Mouse (Mus musculus) heart, postnatal 0 days (tissue): Measurements from ENCODE around the gene Pde7b.

ENCODE experiments used
- CTCF ChIP-seq: IDR thresholded peaks from 2 replicates; pipeline ENCODE4 v1.5.1; 2016; ENCODE audit warnings: antibody characterized with exemption, control low read depth, low read depth
- EP300 ChIP-seq: IDR thresholded peaks from 2 replicates; pipeline ENCODE4 v1.6.1; 2016; ENCODE audit warnings: antibody characterized with exemption, low read depth

DNA sequence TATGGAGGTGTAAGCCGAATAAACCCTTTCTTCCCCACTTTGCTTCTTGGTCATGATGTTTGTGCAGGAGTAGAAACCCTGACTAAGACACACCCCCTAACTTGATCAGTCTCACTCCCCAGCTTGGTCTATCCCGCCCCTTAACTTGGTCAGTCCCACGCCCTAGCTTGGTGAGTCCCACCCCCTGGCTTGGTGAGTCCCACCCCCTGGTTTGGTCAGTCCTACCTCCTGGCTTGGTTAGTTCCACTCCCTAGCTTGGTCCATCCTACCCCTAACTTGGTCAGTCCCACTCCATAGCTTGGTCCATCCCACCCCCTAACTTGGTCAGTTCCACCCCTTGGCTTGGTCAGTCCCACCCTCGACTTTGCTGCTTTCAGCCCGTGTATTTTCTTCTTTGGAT lies 31.3 kb upstream of the Pde7b start:
- TF ChIP-seq CTCF (no peak), EP300 (no peak)
